Mouse (Mus musculus): ENCODE measurements around the gene Ap2a1. TPM values are rescaled to one million over a fixed set of nuclear protein-coding genes. Genes with fewer than 3 reads are reported as not detected.
A peak's percentile ranks its signal among the peaks of the same experiment; 100 is the strongest.

Ap2a1 gene
- polyA plus RNA-seq, 1 experiment from 2014 or later: 54.0 TPM

- Histone ChIP-seq H3K4me3 (ENCODE audit: control insufficient read depth in 1 of 2, insufficient read depth in 1 of 2, low read depth in 1 of 2, low read length in 2 of 2) (no peak overlapping the region), H3K9me3 (ENCODE audit: control insufficient read depth, low read length) (no peaks in the 10 kb centered on the region), H3K4me1 (ENCODE audit: control insufficient read depth in 2 of 2, insufficient read depth in 2 of 2, low read length in 2 of 2) (peaks cover 38 to 46% of the 10 kb centered on the region in 2 experiments), H3K27ac (replicated peaks in 1 of 2; ENCODE audit: control insufficient read depth in 1 of 2, insufficient read depth in 1 of 2, low read depth in 2 of 2, low read length in 2 of 2) (peak overlapping the region in 1 of 2 experiments; percentile 100; a peak in 1 of 4 replicates), H3K9ac (ENCODE audit: low read length) (peak overlapping the region; percentile 97; the same call in 1 of the 2 replicates), H3K27me3 (ENCODE audit: control insufficient read depth, insufficient read depth, low read length) (no peaks in the 10 kb centered on the region), H3K4me2 (ENCODE audit: low read length) (no peak overlapping the region; the same call in 1 of the 2 replicates), H3K36me3 (ENCODE audit: control insufficient read depth, insufficient read depth, low read length) (peaks cover 62% of the 10 kb centered on the region)
- ATAC-seq (ENCODE audit: insufficient number of reproducible peaks, insufficient read depth, low FRiP score, low read depth): no peak
- 87% methylated on average over 11 of the region's 11 CpGs for WGBS
Observed at GRCm38 (mm10) chr7:44863982-44864494, 65.3 kb downstream of the Ap2a1 start.

- 90% methylated on average over 14 of the region's 14 CpGs for WGBS
- Histone ChIP-seq H3K9me3 (ENCODE audit: control insufficient read depth, low read length) (no peaks in the 10 kb centered on the region), H3K4me1 (ENCODE audit: control insufficient read depth in 2 of 2, insufficient read depth in 2 of 2, low read length in 2 of 2) (peaks cover 35 to 45% of the 10 kb centered on the region in 2 experiments), H3K27me3 (ENCODE audit: control insufficient read depth, insufficient read depth, low read length) (no peaks in the 10 kb centered on the region), H3K4me3 (ENCODE audit: control insufficient read depth in 1 of 2, insufficient read depth in 1 of 2, low read depth in 1 of 2, low read length in 2 of 2) (no peak overlapping the region), H3K27ac (replicated peaks in 1 of 2; ENCODE audit: control insufficient read depth in 1 of 2, insufficient read depth in 1 of 2, low read depth in 2 of 2, low read length in 2 of 2) (no peak overlapping the region; a peak in 1 of 4 replicates), H3K36me3 (ENCODE audit: control insufficient read depth, insufficient read depth, low read length) (peaks cover 66% of the 10 kb centered on the region), H3K4me2 (ENCODE audit: low read length) (no peak overlapping the region), H3K9ac (ENCODE audit: low read length) (no peak overlapping the region)
- ATAC-seq (ENCODE audit: insufficient number of reproducible peaks, insufficient read depth, low FRiP score, low read depth): no peak
Observed at GRCm38 (mm10) chr7:44863210-44863609, 66.1 kb downstream of the Ap2a1 start.

GRCm38 (mm10) chr7:44862434-44862833, 66.9 kb downstream of the Ap2a1 start:
- Histone ChIP-seq H3K4me3 (ENCODE audit: control insufficient read depth in 1 of 2, insufficient read depth in 1 of 2, low read depth in 1 of 2, low read length in 2 of 2) (no peak overlapping the region), H3K4me1 (ENCODE audit: control insufficient read depth in 2 of 2, insufficient read depth in 2 of 2, low read length in 2 of 2) (peaks cover 29 to 43% of the 10 kb centered on the region in 2 experiments), H3K27ac (replicated peaks in 1 of 2; ENCODE audit: control insufficient read depth in 1 of 2, insufficient read depth in 1 of 2, low read depth in 2 of 2, low read length in 2 of 2) (no peak overlapping the region), H3K4me2 (ENCODE audit: low read length) (no peak overlapping the region), H3K27me3 (ENCODE audit: control insufficient read depth, insufficient read depth, low read length) (no peaks in the 10 kb centered on the region), H3K36me3 (ENCODE audit: control insufficient read depth, insufficient read depth, low read length) (peaks cover 65% of the 10 kb centered on the region), H3K9ac (ENCODE audit: low read length) (no peak overlapping the region), H3K9me3 (ENCODE audit: control insufficient read depth, low read length) (no peaks in the 10 kb centered on the region)
- ATAC-seq (ENCODE audit: insufficient number of reproducible peaks, insufficient read depth, low FRiP score, low read depth): no peak
- WGBS: 70% methylated on average over 8 of the region's 8 CpGs

- no peak overlapping the region for H3K4me2 ChIP-seq (ENCODE audit: low read length)
- no peaks in the 10 kb centered on the region for H3K9me3 ChIP-seq (ENCODE audit: control insufficient read depth, low read length)
- no peak overlapping the region for H3K4me3 ChIP-seq (ENCODE audit: control insufficient read depth in 1 of 2, insufficient read depth in 1 of 2, low read depth in 1 of 2, low read length in 2 of 2)
- H3K27me3 ChIP-seq (ENCODE audit: control insufficient read depth, insufficient read depth, low read length): no peaks in the 10 kb centered on the region
- 88% methylated on average over 14 of the region's 14 CpGs for WGBS
- H3K36me3 ChIP-seq (ENCODE audit: control insufficient read depth, insufficient read depth, low read length): peaks cover 61% of the 10 kb centered on the region
- no peak for ATAC-seq (ENCODE audit: insufficient number of reproducible peaks, insufficient read depth, low FRiP score, low read depth)
- no peak overlapping the region for H3K27ac ChIP-seq (replicated peaks in 1 of 2; ENCODE audit: control insufficient read depth in 1 of 2, insufficient read depth in 1 of 2, low read depth in 2 of 2, low read length in 2 of 2)
- peaks cover 22 to 37% of the 10 kb centered on the region in 2 experiments for H3K4me1 ChIP-seq (ENCODE audit: control insufficient read depth in 2 of 2, insufficient read depth in 2 of 2, low read length in 2 of 2)
- no peak overlapping the region for H3K9ac ChIP-seq (ENCODE audit: low read length)
Observed at GRCm38 (mm10) chr7:44861429-44861816, 67.9 kb downstream of the Ap2a1 start.

- H3K36me3 ChIP-seq (ENCODE audit: control insufficient read depth, insufficient read depth, low read length): peaks cover 57% of the 10 kb centered on the region
- H3K4me3 ChIP-seq (ENCODE audit: control insufficient read depth in 1 of 2, insufficient read depth in 1 of 2, low read depth in 1 of 2, low read length in 2 of 2): no peak overlapping the region
- H3K9ac ChIP-seq (ENCODE audit: low read length): no peak overlapping the region
- no peak for ATAC-seq (ENCODE audit: insufficient number of reproducible peaks, insufficient read depth, low FRiP score, low read depth)
- H3K27me3 ChIP-seq (ENCODE audit: control insufficient read depth, insufficient read depth, low read length): no peaks in the 10 kb centered on the region
- no peak overlapping the region for H3K27ac ChIP-seq (replicated peaks in 1 of 2; ENCODE audit: control insufficient read depth in 1 of 2, insufficient read depth in 1 of 2, low read depth in 2 of 2, low read length in 2 of 2)
- no peaks in the 10 kb centered on the region for H3K9me3 ChIP-seq (ENCODE audit: control insufficient read depth, low read length)
- 59% methylated on average over 22 of the region's 22 CpGs for WGBS
- H3K4me1 ChIP-seq (ENCODE audit: control insufficient read depth in 2 of 2, insufficient read depth in 2 of 2, low read length in 2 of 2): peaks cover 19 to 33% of the 10 kb centered on the region in 2 experiments
- no peak overlapping the region for H3K4me2 ChIP-seq (ENCODE audit: low read length)
Observed at GRCm38 (mm10) chr7:44860576-44861428, 68.5 kb downstream of the Ap2a1 start.

GRCm38 (mm10) chr7:44859896-44860295, 69.4 kb downstream of the Ap2a1 start:
- H3K4me3 ChIP-seq (ENCODE audit: control insufficient read depth in 1 of 2, insufficient read depth in 1 of 2, low read depth in 1 of 2, low read length in 2 of 2): no peak overlapping the region
- peaks cover 14 to 30% of the 10 kb centered on the region in 2 experiments for H3K4me1 ChIP-seq (ENCODE audit: control insufficient read depth in 2 of 2, insufficient read depth in 2 of 2, low read length in 2 of 2)
- H3K9me3 ChIP-seq (ENCODE audit: control insufficient read depth, low read length): no peaks in the 10 kb centered on the region
- H3K9ac ChIP-seq (ENCODE audit: low read length): no peak overlapping the region
- peaks cover 48% of the 10 kb centered on the region for H3K36me3 ChIP-seq (ENCODE audit: control insufficient read depth, insufficient read depth, low read length)
- H3K4me2 ChIP-seq (ENCODE audit: low read length): no peak overlapping the region
- no peak overlapping the region for H3K27ac ChIP-seq (replicated peaks in 1 of 2; ENCODE audit: control insufficient read depth in 1 of 2, insufficient read depth in 1 of 2, low read depth in 2 of 2, low read length in 2 of 2)
- 87% methylated on average over 11 of the region's 11 CpGs for WGBS
- H3K27me3 ChIP-seq (ENCODE audit: control insufficient read depth, insufficient read depth, low read length): no peaks in the 10 kb centered on the region
- no peak for ATAC-seq (ENCODE audit: insufficient number of reproducible peaks, insufficient read depth, low FRiP score, low read depth)

- no peak for ATAC-seq (ENCODE audit: insufficient number of reproducible peaks, insufficient read depth, low FRiP score, low read depth)
- Histone ChIP-seq H3K36me3 (ENCODE audit: control insufficient read depth, insufficient read depth, low read length) (peaks cover 37% of the 10 kb centered on the region), H3K27me3 (ENCODE audit: control insufficient read depth, insufficient read depth, low read length) (no peaks in the 10 kb centered on the region), H3K4me1 (ENCODE audit: control insufficient read depth in 2 of 2, insufficient read depth in 2 of 2, low read length in 2 of 2) (peaks cover 16 to 35% of the 10 kb centered on the region in 2 experiments), H3K27ac (replicated peaks in 1 of 2; ENCODE audit: control insufficient read depth in 1 of 2, insufficient read depth in 1 of 2, low read depth in 2 of 2, low read length in 2 of 2) (peak overlapping the region in 1 of 2 experiments; percentile 92; a peak in 1 of 4 replicates), H3K9me3 (ENCODE audit: control insufficient read depth, low read length) (no peaks in the 10 kb centered on the region), H3K9ac (ENCODE audit: low read length) (peak overlapping the region; percentile 92), H3K4me2 (ENCODE audit: low read length) (peak overlapping the region; percentile 95), H3K4me3 (ENCODE audit: control insufficient read depth in 1 of 2, insufficient read depth in 1 of 2, low read depth in 1 of 2, low read length in 2 of 2) (peak overlapping the region; percentile 86 to 94)
- WGBS: 25% methylated on average over 8 of the region's 8 CpGs
Observed at GRCm38 (mm10) chr7:44857905-44858304, 71.4 kb downstream of the Ap2a1 start.
